Mouse (Mus musculus) kidney, adult 18-20 months (tissue): ENCODE data around the gene Bglap3.
"Not testable (repeated sequence)": the region's sequence is repeated elsewhere in the genome, so short reads cannot be mapped to it uniquely, and the experiment has no call there.

Source experiments
- DNase-seq: peaks from one replicate; pipeline ENCODE4 v3.0.0; 2021

Bglap3 gene

GRCm38 (mm10) chr3:88372643-88373042 is at the start of gene Bglap3:
TSS of gene Bglap3 (minus strand) at chr3:88372743.
- DNase-seq, result not testable (repeated sequence)

GRCm38 (mm10) chr3:88422020-88422720 is 49.6 kb upstream of the Bglap3 start:
- DNase-seq, result peak; percentile 55

- DNase-seq, result no peak
These were observed 48.2 kb upstream of the Bglap3 start for GRCm38 (mm10) chr3:88420771-88421170.

- DNase-seq, result no peak
These were observed 45.5 kb upstream of the Bglap3 start for GRCm38 (mm10) chr3:88418016-88418415.

GRCm38 (mm10) chr3:88415668-88416067 is 43.1 kb upstream of the Bglap3 start:
- no peak for DNase-seq

GRCm38 (mm10) chr3:88412636-88413035 is 40.1 kb upstream of the Bglap3 start:
- no peak for DNase-seq

GRCm38 (mm10) chr3:88411681-88412080 is 39.1 kb upstream of the Bglap3 start:
- DNase-seq, result no peak

GRCm38 (mm10) chr3:88410645-88411031 is 38.1 kb upstream of the Bglap3 start:
- no peak for DNase-seq

- peak; percentile 95 for DNase-seq
These were observed 37.5 kb upstream of the Bglap3 start, which contains the start of gene Pmf1 for GRCm38 (mm10) chr3:88409741-88410644. TSS of gene Pmf1 (minus strand) at chr3:88410331.

- DNase-seq, result no peak
These were observed 36.4 kb upstream of the Bglap3 start for GRCm38 (mm10) chr3:88408953-88409352.

GRCm38 (mm10) chr3:88407529-88407928 is 35.0 kb upstream of the Bglap3 start:
- DNase-seq, result no peak

GRCm38 (mm10) chr3:88407090-88407489 is 34.5 kb upstream of the Bglap3 start:
- peak; percentile 67 for DNase-seq

GRCm38 (mm10) chr3:88403522-88404230 is 31.1 kb upstream of the Bglap3 start:
- DNase-seq, result no peak

- DNase-seq, result no peak
These were observed 26.1 kb upstream of the Bglap3 start for GRCm38 (mm10) chr3:88398666-88399065.

- no peak for DNase-seq
These were observed 23.2 kb upstream of the Bglap3 start for GRCm38 (mm10) chr3:88395742-88396141.

GRCm38 (mm10) chr3:88395288-88395687 is 22.7 kb upstream of the Bglap3 start:
- no peak for DNase-seq

- no peak for DNase-seq
These were observed 21.3 kb upstream of the Bglap3 start for GRCm38 (mm10) chr3:88393776-88394375.

GRCm38 (mm10) chr3:88384364-88384763 is 11.8 kb upstream of the Bglap3 start, which contains the start of gene Bglap:
TSS of gene Bglap (minus strand) at chr3:88384464.
- no peak for DNase-seq

- DNase-seq, result not testable (repeated sequence)
These were observed 9.8 kb upstream of the Bglap3 start for GRCm38 (mm10) chr3:88382383-88382782.

GRCm38 (mm10) chr3:88381389-88382315 is 9.1 kb upstream of the Bglap3 start:
- DNase-seq, result not testable (repeated sequence)

GRCm38 (mm10) chr3:88378599-88378998 is 6.1 kb upstream of the Bglap3 start, which contains the start of gene Bglap2:
TSS of gene Bglap2 (minus strand) at chr3:88378699.
- DNase-seq, result not testable (repeated sequence)
